Mouse (Mus musculus): Measurements from ENCODE around the gene Asprv1.

Asprv1 gene

GRCm38 (mm10) chr6:86627946-86628345, at the start of gene Asprv1:
Asprv1 (plus strand) TSS chr6:86628164.
- DNase-seq (ENCODE audit: low read depth) = no peak

GRCm38 (mm10) chr6:86578396-86578795, 49.6 kb upstream of the Asprv1 start:
- no peak for DNase-seq (ENCODE audit: low read depth)

GRCm38 (mm10) chr6:86579066-86579784, 48.7 kb upstream of the Asprv1 start:
- DNase-seq (ENCODE audit: low read depth) = peak; percentile 42

GRCm38 (mm10) chr6:86579926-86580325, 48.0 kb upstream of the Asprv1 start:
- DNase-seq (ENCODE audit: low read depth) = no peak

- DNase-seq (ENCODE audit: low read depth) = no peak
Measured at GRCm38 (mm10) chr6:86583141-86583540, 44.8 kb upstream of the Asprv1 start.

GRCm38 (mm10) chr6:86583601-86584215, 44.3 kb upstream of the Asprv1 start:
- peak; percentile 80 for DNase-seq (ENCODE audit: low read depth)

GRCm38 (mm10) chr6:86584296-86585015, 43.5 kb upstream of the Asprv1 start:
- DNase-seq (ENCODE audit: low read depth) = no peak

GRCm38 (mm10) chr6:86585070-86585600, 42.8 kb upstream of the Asprv1 start:
- DNase-seq (ENCODE audit: low read depth) = peak; percentile 87

GRCm38 (mm10) chr6:86586070-86586469, 41.9 kb upstream of the Asprv1 start:
- DNase-seq (ENCODE audit: low read depth) = no peak

GRCm38 (mm10) chr6:86588429-86588828, 39.5 kb upstream of the Asprv1 start:
- DNase-seq (ENCODE audit: low read depth) = peak; percentile 59

GRCm38 (mm10) chr6:86593146-86593897, 34.6 kb upstream of the Asprv1 start:
- DNase-seq (ENCODE audit: low read depth) = peak; percentile 94

GRCm38 (mm10) chr6:86594636-86595035, 33.3 kb upstream of the Asprv1 start:
- peak; percentile 81 for DNase-seq (ENCODE audit: low read depth)

- peak; percentile 38 for DNase-seq (ENCODE audit: low read depth)
Measured at GRCm38 (mm10) chr6:86595865-86596440, 32.0 kb upstream of the Asprv1 start.

- DNase-seq (ENCODE audit: low read depth) = no peak
Measured at GRCm38 (mm10) chr6:86598742-86599193, 29.2 kb upstream of the Asprv1 start.

- peak; percentile 88 for DNase-seq (ENCODE audit: low read depth)
Measured at GRCm38 (mm10) chr6:86599197-86599596, 28.8 kb upstream of the Asprv1 start.

GRCm38 (mm10) chr6:86599951-86600414, 28.0 kb upstream of the Asprv1 start:
- peak; percentile 87 for DNase-seq (ENCODE audit: low read depth)

- peak; percentile 77 for DNase-seq (ENCODE audit: low read depth)
Measured at GRCm38 (mm10) chr6:86605260-86605659, 22.7 kb upstream of the Asprv1 start.

- peak; percentile 58 for DNase-seq (ENCODE audit: low read depth)
Measured at GRCm38 (mm10) chr6:86606289-86606688, 21.7 kb upstream of the Asprv1 start.

GRCm38 (mm10) chr6:86607471-86607870, 20.5 kb upstream of the Asprv1 start:
- DNase-seq (ENCODE audit: low read depth) = peak; percentile 85

- peak; percentile 56 for DNase-seq (ENCODE audit: low read depth)
Measured at GRCm38 (mm10) chr6:86609235-86609634, 18.7 kb upstream of the Asprv1 start.

- DNase-seq (ENCODE audit: low read depth) = no peak
Measured at GRCm38 (mm10) chr6:86610714-86611113, 17.2 kb upstream of the Asprv1 start.

All from induced T-regulatory cell, adult 2 months (primary cell).